Mouse (Mus musculus) c-Kit-positive CD71-positive TER-119-positive erythroid progenitor cells, embryonic 14.5 days (primary cell): Measurements from ENCODE around the gene Col6a6.
A peak's percentile ranks its signal among the peaks of the same experiment; 100 is the strongest.

Experiments used
- DNase-seq: peaks from one replicate; pipeline ENCODE4 v3.0.0-alpha.2; 2013; ENCODE audit warnings: low spot score

The Col6a6 gene

GRCm38 (mm10) chr9:105737448-105737847 is 90.5 kb downstream of the Col6a6 start:
- no peak for DNase-seq

- DNase-seq, result no peak
Measured at GRCm38 (mm10) chr9:105735195-105735594, 92.8 kb downstream of the Col6a6 start.

GRCm38 (mm10) chr9:105734651-105735050 is 93.3 kb downstream of the Col6a6 start:
- DNase-seq, result no peak

GRCm38 (mm10) chr9:105731976-105732375 is 96.0 kb downstream of the Col6a6 start:
- no peak for DNase-seq

GRCm38 (mm10) chr9:105720430-105720829 is 107.5 kb downstream of the Col6a6 start:
- no peak for DNase-seq

- no peak for DNase-seq
Measured at GRCm38 (mm10) chr9:105719851-105720395, 108.0 kb downstream of the Col6a6 start.

DNA sequence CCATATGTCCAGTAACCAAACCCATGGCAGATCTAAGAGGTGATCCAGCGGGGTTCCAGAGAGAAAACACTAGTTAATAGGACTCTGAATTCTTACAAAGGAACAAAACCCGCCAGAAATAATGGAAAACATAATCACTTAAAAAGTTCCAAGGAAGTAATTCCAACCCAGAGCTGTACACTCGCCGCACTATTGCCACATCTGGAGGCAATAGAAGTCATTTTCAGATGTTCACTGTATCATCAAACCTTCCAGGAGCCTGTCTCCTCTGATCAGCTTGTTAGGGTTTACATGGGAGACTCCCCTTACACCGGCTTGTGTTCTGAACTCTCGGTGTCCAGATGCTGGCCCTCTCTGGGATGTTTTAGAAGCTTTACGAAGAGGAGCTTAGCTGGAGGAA is 108.6 kb downstream of the Col6a6 start:
- DNase-seq, result no peak

DNA sequence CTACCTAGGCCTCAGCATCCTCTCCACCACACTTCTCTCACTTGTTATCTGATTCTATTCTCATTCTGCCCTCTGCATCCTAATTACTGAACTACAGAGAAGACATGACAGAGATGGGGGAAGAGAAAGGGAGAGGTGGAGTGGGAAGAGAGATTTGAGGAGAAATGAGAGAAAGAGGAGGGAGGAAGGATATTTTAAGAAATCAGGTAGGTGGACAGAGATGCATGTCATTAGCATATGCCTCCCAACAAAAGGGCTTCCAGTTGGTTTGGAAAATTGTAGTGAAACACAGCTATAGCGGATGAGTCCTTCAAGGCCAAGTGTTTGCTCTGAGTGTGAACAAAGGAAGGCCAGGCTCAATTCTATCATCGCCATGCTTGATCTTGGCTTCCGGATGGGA is 115.9 kb downstream of the Col6a6 start:
- DNase-seq, result no peak

DNA sequence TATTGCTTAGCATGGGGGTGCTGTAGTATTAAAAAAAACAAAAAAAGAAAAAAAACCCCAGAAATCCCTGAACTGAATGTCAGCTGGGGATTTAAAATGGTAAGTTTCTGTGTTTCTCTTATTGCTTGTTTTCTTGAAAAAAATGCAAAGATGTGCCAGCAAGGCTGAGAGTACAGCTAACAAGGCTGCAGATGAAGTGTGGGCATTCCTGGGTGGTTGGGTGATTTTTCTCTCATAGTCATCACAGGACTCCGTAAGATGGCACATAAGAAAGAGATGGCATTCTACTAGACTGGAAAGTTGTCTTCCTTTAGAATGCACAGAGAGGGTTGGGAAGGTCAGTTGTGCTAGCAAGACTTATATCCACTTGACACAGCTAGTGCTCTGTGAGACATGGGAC is 122.9 kb downstream of the Col6a6 start:
- DNase-seq, result no peak

DNA sequence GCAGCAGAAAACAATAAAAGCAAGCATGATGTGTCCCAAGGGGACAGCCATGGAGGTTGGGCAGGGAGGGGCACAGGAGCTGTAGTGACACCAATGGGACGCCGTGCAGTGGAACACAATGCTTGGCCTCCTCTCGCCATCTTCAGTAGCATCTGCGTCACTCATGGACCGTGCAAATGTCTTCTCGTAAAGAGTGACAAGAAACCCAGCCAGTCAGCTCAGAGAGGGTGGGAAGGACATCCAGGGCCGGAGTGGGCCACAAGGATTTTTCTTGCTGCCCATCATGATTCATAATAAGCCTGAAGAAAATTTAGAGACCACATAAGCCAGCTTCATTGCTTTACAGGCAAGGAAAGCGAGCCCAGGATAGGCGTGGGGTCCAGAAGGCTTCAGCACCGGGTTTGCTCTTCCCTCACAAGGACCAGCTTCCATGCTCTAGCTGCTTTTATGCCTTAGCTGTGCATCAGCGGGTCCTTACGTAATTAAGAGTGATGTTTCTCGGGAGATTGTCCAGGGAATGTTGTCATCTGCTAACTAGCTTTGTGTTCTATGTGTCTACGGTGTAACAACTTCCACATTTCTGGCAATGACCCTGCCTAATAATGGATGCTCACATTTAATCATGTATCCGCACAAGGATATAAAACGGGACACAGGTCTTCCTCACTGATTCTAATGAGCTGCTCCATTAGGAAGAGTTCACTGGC is 123.6 kb downstream of the Col6a6 start:
- DNase-seq, result no peak

DNA sequence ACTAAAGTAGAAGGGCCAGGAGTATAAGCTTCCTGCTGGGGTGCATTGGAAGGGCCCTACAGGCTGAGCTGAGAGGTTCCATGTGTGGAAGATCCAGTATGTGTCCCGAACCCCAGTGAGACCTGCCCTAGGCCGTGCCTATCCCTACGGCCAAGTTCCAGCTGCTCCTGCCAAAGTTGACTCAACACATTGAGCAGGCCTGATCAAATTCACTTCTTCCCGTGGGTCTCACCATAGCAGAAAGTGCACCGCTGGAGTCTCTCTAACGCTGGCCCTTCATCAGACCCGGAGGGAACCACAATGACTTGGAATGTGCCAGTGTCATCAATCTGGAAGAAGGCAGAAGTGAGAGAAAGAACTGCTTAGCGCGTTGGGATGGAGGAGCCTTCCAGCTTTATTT is 126.0 kb downstream of the Col6a6 start:
- no peak for DNase-seq

DNA sequence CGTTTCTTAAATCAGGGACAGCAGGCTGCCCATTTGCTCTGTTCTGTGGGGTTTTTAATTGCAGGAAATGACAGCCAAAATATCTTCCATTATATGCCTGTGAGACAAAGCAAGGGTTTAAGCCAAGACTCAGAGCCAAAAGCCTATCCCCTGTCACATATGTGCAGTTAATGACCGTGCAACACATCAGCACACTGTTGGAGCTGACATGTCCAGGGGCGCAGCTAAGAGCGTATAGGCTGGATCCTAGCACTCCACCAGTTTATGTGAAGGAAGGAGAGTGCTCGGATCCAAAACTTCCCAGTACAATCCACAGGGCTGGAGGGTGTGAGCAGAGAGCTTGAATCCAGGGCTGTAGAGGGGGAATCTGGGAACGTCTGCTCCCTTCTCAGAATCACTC is 127.3 kb downstream of the Col6a6 start:
- no peak for DNase-seq

DNA sequence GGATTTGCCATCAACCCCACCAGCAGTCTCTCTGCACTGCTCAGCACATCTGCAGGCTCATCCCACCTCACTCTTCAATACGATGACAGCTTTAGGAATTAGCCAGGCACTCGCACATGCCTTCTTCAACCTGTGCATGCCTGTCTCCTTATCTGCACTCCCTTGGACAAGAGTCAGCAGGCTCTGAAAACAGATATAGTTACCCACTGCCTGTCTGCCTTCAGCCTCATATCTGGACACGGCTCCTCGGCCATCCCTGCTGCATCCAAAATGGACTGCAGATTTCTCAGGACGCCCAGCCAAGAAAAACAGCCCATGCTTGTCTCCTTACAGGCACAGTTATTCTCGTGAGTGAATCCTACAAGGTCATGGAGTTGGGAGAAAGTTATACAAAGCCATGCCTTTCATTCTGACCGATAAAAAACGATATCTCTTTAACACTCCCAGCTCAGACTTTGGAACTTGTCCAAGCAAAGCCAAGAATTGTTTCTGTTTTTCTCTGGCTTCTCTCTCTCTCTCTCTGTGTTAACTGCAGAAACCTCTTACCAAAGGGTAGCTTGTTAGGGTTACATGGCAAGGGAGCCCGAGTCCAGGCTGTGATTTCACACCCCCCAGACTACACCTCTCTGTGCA is 130.1 kb downstream of the Col6a6 start:
- no peak for DNase-seq

GRCm38 (mm10) chr9:105696818-105697564 is 131.0 kb downstream of the Col6a6 start:
- no peak for DNase-seq

DNA sequence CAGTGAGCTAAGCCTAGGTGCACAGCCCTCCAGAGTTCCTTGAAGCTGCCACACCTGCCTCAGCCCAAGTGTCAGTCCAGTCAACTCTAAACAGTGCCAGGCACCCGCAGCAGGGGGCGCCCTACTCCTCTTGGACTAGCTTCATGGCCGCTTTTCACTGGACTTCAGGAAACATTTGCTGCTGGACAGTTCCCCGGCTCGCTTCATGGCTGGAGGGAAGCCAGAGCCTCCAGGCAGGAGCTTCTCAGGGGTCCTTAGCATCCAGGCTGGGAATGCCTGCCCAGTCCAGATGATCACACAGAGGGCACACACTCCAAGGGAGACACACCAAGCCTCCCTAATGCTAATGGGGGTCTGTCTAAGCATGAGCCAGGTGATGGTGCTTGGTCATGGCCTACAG is 134.1 kb downstream of the Col6a6 start:
- DNase-seq, result peak; percentile 8

- DNase-seq, result no peak
Measured at GRCm38 (mm10) chr9:105693056-105693455, 134.9 kb downstream of the Col6a6 start.

GRCm38 (mm10) chr9:105692472-105692871 is 135.5 kb downstream of the Col6a6 start:
- DNase-seq, result no peak

GRCm38 (mm10) chr9:105689485-105689884 is 138.5 kb downstream of the Col6a6 start:
- no peak for DNase-seq

DNA sequence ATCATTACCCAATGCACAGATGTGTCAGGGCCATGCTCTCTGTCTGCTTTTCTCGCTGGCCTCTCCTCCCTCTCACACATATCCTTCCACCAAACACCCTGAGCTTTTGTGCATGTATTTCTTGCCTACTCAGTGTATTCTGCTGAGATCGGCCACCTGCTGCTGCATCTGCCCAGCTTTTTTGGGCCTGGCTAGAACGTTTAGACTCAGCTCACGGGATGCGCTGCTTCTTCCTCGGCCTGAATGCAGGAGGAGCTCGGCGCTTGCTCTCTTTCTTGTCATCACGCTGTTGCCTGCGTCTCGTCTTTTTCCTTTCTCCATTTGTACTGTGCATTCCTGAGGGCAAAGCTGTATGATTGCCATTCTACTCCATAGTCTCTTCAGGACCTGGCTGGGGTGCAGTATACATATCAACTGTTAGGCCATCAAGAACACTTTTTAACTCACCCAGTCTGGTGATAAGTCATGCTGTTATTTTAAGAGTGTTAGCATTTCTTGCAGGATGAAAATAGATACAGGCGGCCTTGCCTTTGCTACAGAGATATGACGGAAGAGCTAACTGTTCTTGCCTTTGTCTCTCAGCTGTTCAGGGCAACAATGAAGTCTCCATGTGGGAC is 143.3 kb downstream of the Col6a6 start:
- DNase-seq, result no peak

DNA sequence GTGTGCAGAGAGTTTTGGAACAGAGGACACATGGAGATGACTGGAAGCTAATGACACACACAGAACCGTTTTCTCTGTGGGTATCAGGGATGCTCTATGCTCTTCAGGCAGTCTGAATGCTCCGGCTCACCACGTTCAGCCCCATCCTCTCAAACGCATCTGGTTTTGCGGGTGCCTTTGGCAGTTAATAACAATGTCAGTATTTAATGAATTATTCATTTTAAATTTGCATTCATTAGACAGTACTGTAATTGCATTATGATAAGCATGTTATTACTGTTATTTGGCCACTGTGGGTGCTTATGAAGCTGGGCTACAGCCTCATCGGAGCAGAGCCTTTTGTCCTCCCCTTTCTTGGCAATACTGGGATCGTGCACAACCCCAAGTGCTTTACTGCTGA is 146.6 kb downstream of the Col6a6 start:
- DNase-seq, result no peak

GRCm38 (mm10) chr9:105675941-105676340 is 152.0 kb downstream of the Col6a6 start:
- no peak for DNase-seq

- DNase-seq, result no peak
Measured at GRCm38 (mm10) chr9:105672032-105672431, 155.9 kb downstream of the Col6a6 start.
